Mouse (Mus musculus) MEL (cell line): Measurements from ENCODE around the gene Dis3l2. TPM values are rescaled to one million over a fixed set of nuclear protein-coding genes. Genes with fewer than 3 reads are reported as not detected.
A peak's percentile ranks its signal among the peaks of the same experiment; 100 is the strongest.

Experiments used
- DNase-seq: peaks from one replicate; pipeline ENCODE4 v3.0.0; 2011; ENCODE audit warnings: low read depth, low spot score
- H3K27ac ChIP-seq: 2 replicates; pipeline ENCODE4 v1.5.1; 2012; ENCODE audit warnings: low read depth, mild to moderate bottlenecking, control low read depth, low read length, moderate library complexity; ENCODE audit not compliant: control insufficient read depth
- H3K27me3 ChIP-seq, 2 experiments: fragments of 150-350 bp in 1 of 2; sonication (generic) in 1 of 2; 2 replicates each; pipeline ENCODE4 v1.6.1; 2012; ENCODE audit warnings: low read length in 2 of 2, mild to moderate bottlenecking in 2 of 2, improper control_type of control experiment in 1 of 2, moderate library complexity in 1 of 2; ENCODE audit not compliant: insufficient read depth in 2 of 2, control insufficient read depth in 1 of 2
- H3K36me3 ChIP-seq, 2 experiments: 2 replicates each; pipeline ENCODE4 v1.6.1; 2012 to 2014; ENCODE audit warnings: low read length in 2 of 2, improper control_type of control experiment in 1 of 2, inconsistent platforms in 1 of 2, mild to moderate bottlenecking in 1 of 2; ENCODE audit not compliant: insufficient read depth in 2 of 2, control insufficient read depth in 1 of 2
- H3K4me1 ChIP-seq, 2 experiments: fragments of 150-350 bp in 1 of 2; sonication (generic) in 1 of 2; 2 replicates each; pipeline ENCODE4 v1.6.1; 2012; ENCODE audit warnings: low read length in 2 of 2, improper control_type of control experiment in 1 of 2, mild to moderate bottlenecking in 1 of 2; ENCODE audit not compliant: insufficient read depth in 2 of 2, control insufficient read depth in 1 of 2
- H3K4me3 ChIP-seq, 2 experiments: fragments of 150-350 bp in 1 of 2; sonication (generic) in 1 of 2; 2 replicates each; pipeline ENCODE4 v1.5.1; 2012; ENCODE audit warnings: low read depth in 2 of 2, low read length in 2 of 2, mild to moderate bottlenecking in 2 of 2, moderate library complexity in 2 of 2, control low read depth in 1 of 2, improper control_type of control experiment in 1 of 2; ENCODE audit not compliant: control insufficient read depth in 1 of 2, insufficient read depth in 1 of 2
- H3K79me2 ChIP-seq: 2 replicates; pipeline ENCODE4 v1.6.1; 2012; ENCODE audit warnings: mild to moderate bottlenecking, low read length, moderate library complexity; ENCODE audit not compliant: control insufficient read depth, poor library complexity, insufficient read depth
- H3K9ac ChIP-seq: 2 replicates; pipeline ENCODE4 v1.6.1; 2012; ENCODE audit warnings: low read depth, mild to moderate bottlenecking, control low read depth, low read length, moderate library complexity; ENCODE audit not compliant: control insufficient read depth, poor library complexity, severe bottlenecking
- H3K9me3 ChIP-seq: fragments of 150-350 bp; sonication (generic); replicated peaks from 2 replicates; pipeline ENCODE4 v1.6.1; 2012; ENCODE audit warnings: mild to moderate bottlenecking, low read length, improper control_type of control experiment, moderate library complexity; ENCODE audit not compliant: insufficient read depth
- BHLHE40 ChIP-seq: IDR thresholded peaks from 2 replicates; pipeline ENCODE4 v1.6.1; 2012; ENCODE audit warnings: low read depth, mild to moderate bottlenecking, inconsistent platforms, low read length, improper control_type of control experiment, borderline replicate concordance
- CHD2 ChIP-seq: IDR thresholded peaks from 2 replicates; pipeline ENCODE4 v1.6.1; 2011; ENCODE audit warnings: low read length, improper control_type of control experiment
- CTCF ChIP-seq, 3 experiments: IDR thresholded peaks in 2 of 3; conservative IDR thresholded peaks in 1 of 3; 2 replicates each; pipeline ENCODE4 v1.5.1; 2011 to 2012; ENCODE audit warnings: low read length in 3 of 3, low read depth in 2 of 3, mild to moderate bottlenecking in 2 of 3, improper control_type of control experiment in 1 of 3, inconsistent platforms in 1 of 3, mixed read lengths in 1 of 3, moderate library complexity in 1 of 3; ENCODE audit not compliant: control insufficient read depth in 1 of 3, insufficient read depth in 1 of 3, poor library complexity in 1 of 3, severe bottlenecking in 1 of 3
- E2F4 ChIP-seq: IDR thresholded peaks from 2 replicates; pipeline ENCODE4 v1.6.1; 2011; ENCODE audit warnings: low read depth, low read length, improper control_type of control experiment, borderline replicate concordance
- ELF1 ChIP-seq: IDR thresholded peaks from 2 replicates; pipeline ENCODE4 v1.6.1; 2014; ENCODE audit warnings: low read depth, mild to moderate bottlenecking, inconsistent platforms, low read length, improper control_type of control experiment, moderate library complexity
- EP300 ChIP-seq, 2 experiments: IDR thresholded peaks; 2 replicates each; pipeline ENCODE4 v1.6.1; 2011; ENCODE audit warnings: improper control_type of control experiment in 2 of 2, low read length in 2 of 2, low read depth in 1 of 2, mild to moderate bottlenecking in 1 of 2
- GABPA ChIP-seq: IDR thresholded peaks from 2 replicates; pipeline ENCODE4 v1.6.1; 2012; ENCODE audit warnings: low read depth, mild to moderate bottlenecking, inconsistent platforms, low read length, improper control_type of control experiment, moderate library complexity
- GATA1 ChIP-seq: IDR thresholded peaks from 2 replicates; pipeline ENCODE4 v1.6.1; 2011; ENCODE audit warnings: low read depth, low read length, improper control_type of control experiment
- HCFC1 ChIP-seq: IDR thresholded peaks from 2 replicates; pipeline ENCODE4 v1.6.1; 2012; ENCODE audit warnings: low read depth, mild to moderate bottlenecking, inconsistent platforms, low read length, improper control_type of control experiment, moderate library complexity
- JUND ChIP-seq: IDR thresholded peaks from 2 replicates; pipeline ENCODE4 v1.6.1; 2011; ENCODE audit warnings: low read depth, mild to moderate bottlenecking, improper control_type of control experiment, low read length
- KAT2A ChIP-seq: conservative IDR thresholded peaks from 2 replicates; pipeline ENCODE4 v1.6.1; 2012; ENCODE audit warnings: low read depth, low read length, improper control_type of control experiment, inconsistent platforms
- MAFK ChIP-seq: IDR thresholded peaks from 2 replicates; pipeline ENCODE4 v1.6.1; 2011; ENCODE audit warnings: low read depth, mild to moderate bottlenecking, low read length, improper control_type of control experiment, borderline replicate concordance
- MAX ChIP-seq: IDR thresholded peaks from 2 replicates; pipeline ENCODE4 v1.6.1; 2011; ENCODE audit warnings: low read length, improper control_type of control experiment
- MAZ ChIP-seq: IDR thresholded peaks from 2 replicates; pipeline ENCODE4 v1.6.1; 2012; ENCODE audit warnings: low read depth, mild to moderate bottlenecking, inconsistent platforms, low read length, improper control_type of control experiment
- MEF2A ChIP-seq: IDR thresholded peaks from 2 replicates; pipeline ENCODE4 v1.6.1; 2014; ENCODE audit warnings: low read depth, mild to moderate bottlenecking, inconsistent platforms, low read length, improper control_type of control experiment; ENCODE audit not compliant: poor library complexity, insufficient replicate concordance, severe bottlenecking; ENCODE audit errors: extremely low read depth
- MXI1 ChIP-seq: IDR thresholded peaks from 2 replicates; pipeline ENCODE4 v1.6.1; 2011; ENCODE audit warnings: mild to moderate bottlenecking, low read depth, low read length, improper control_type of control experiment
- MYB ChIP-seq: IDR thresholded peaks from 2 replicates; pipeline ENCODE4 v1.6.1; 2011; ENCODE audit warnings: mild to moderate bottlenecking, low read depth, low read length, improper control_type of control experiment
- MYC ChIP-seq: IDR thresholded peaks from 2 replicates; pipeline ENCODE4 v1.6.1; 2011; ENCODE audit warnings: low read depth, mild to moderate bottlenecking, low read length, improper control_type of control experiment, moderate library complexity
- NELFE ChIP-seq: IDR thresholded peaks from 2 replicates; pipeline ENCODE4 v1.6.1; 2011; ENCODE audit warnings: low read depth, low read length, improper control_type of control experiment
- NRF1 ChIP-seq: IDR thresholded peaks from 2 replicates; pipeline ENCODE4 v1.6.1; 2014; ENCODE audit warnings: low read depth, mild to moderate bottlenecking, inconsistent platforms, low read length, improper control_type of control experiment, moderate library complexity; ENCODE audit not compliant: poor library complexity, insufficient read depth, severe bottlenecking
- POLR2A ChIP-seq, 2 experiments: IDR thresholded peaks; 2 replicates each; pipeline ENCODE4 v1.6.1; 2011 to 2012; ENCODE audit warnings: low read length in 2 of 2, mild to moderate bottlenecking in 2 of 2, control low read depth in 1 of 2, improper control_type of control experiment in 1 of 2, low read depth in 1 of 2, moderate library complexity in 1 of 2; ENCODE audit not compliant: control insufficient read depth in 1 of 2, insufficient read depth in 1 of 2, poor library complexity in 1 of 2
- POLR2AphosphoS2 ChIP-seq: IDR thresholded peaks from 2 replicates; pipeline ENCODE4 v1.6.1; 2011; ENCODE audit warnings: low read length, improper control_type of control experiment
- POLR2AphosphoS5 ChIP-seq: IDR thresholded peaks from 2 replicates; pipeline ENCODE4 v1.6.1; 2012; ENCODE audit warnings: low read depth, borderline replicate concordance, mild to moderate bottlenecking, inconsistent platforms, low read length, moderate library complexity, mixed read lengths
- RAD21 ChIP-seq: IDR thresholded peaks from 2 replicates; pipeline ENCODE4 v1.6.1; 2011; ENCODE audit warnings: mild to moderate bottlenecking, low read depth, low read length, improper control_type of control experiment
- RCOR1 ChIP-seq: IDR thresholded peaks from 2 replicates; pipeline ENCODE4 v1.6.1; 2012; ENCODE audit warnings: low read depth, mild to moderate bottlenecking, inconsistent platforms, low read length, improper control_type of control experiment
- SIN3A ChIP-seq: IDR thresholded peaks from 2 replicates; pipeline ENCODE4 v1.6.1; 2012; ENCODE audit warnings: low read length, improper control_type of control experiment, inconsistent platforms
- TAL1 ChIP-seq: IDR thresholded peaks from 2 replicates; pipeline ENCODE4 v1.6.1; 2012; ENCODE audit warnings: mild to moderate bottlenecking, inconsistent platforms, low read length, moderate library complexity, mixed read lengths
- TCF12 ChIP-seq: IDR thresholded peaks from 2 replicates; pipeline ENCODE4 v1.6.1; 2014; ENCODE audit warnings: low read depth, mild to moderate bottlenecking, inconsistent platforms, low read length, improper control_type of control experiment, moderate library complexity
- UBTF ChIP-seq: IDR thresholded peaks from 2 replicates; pipeline ENCODE4 v1.6.1; 2012; ENCODE audit warnings: low read depth, mild to moderate bottlenecking, inconsistent platforms, low read length, improper control_type of control experiment, moderate library complexity, borderline replicate concordance; ENCODE audit not compliant: insufficient read depth
- USF1 ChIP-seq: IDR thresholded peaks from 2 replicates; pipeline ENCODE4 v1.6.1; 2014; ENCODE audit warnings: low read depth, mild to moderate bottlenecking, inconsistent platforms, low read length, improper control_type of control experiment, moderate library complexity
- USF2 ChIP-seq, 2 experiments: IDR thresholded peaks; 2 replicates each; pipeline ENCODE4 v1.6.1; 2011 to 2012; ENCODE audit warnings: improper control_type of control experiment in 2 of 2, low read length in 2 of 2, borderline replicate concordance in 1 of 2, inconsistent platforms in 1 of 2, low read depth in 1 of 2, mild to moderate bottlenecking in 1 of 2; ENCODE audit not compliant: insufficient read depth in 1 of 2
- ZC3H11A ChIP-seq: IDR thresholded peaks from 2 replicates; pipeline ENCODE4 v1.6.1; 2012; ENCODE audit warnings: low read depth, mild to moderate bottlenecking, inconsistent platforms, low read length, improper control_type of control experiment
- ZKSCAN1 ChIP-seq: IDR thresholded peaks from 2 replicates; pipeline ENCODE4 v1.6.1; 2012; ENCODE audit warnings: low read depth, mild to moderate bottlenecking, inconsistent platforms, low read length, improper control_type of control experiment, moderate library complexity
- ZMIZ1 ChIP-seq: IDR thresholded peaks from 2 replicates; pipeline ENCODE4 v1.6.1; 2012; ENCODE audit warnings: low read depth, mild to moderate bottlenecking, inconsistent platforms, low read length, improper control_type of control experiment, moderate library complexity
- ZNF384 ChIP-seq: IDR thresholded peaks from 2 replicates; pipeline ENCODE4 v1.6.1; 2012; ENCODE audit warnings: low read depth, mild to moderate bottlenecking, inconsistent platforms, low read length, improper control_type of control experiment
- polyA plus RNA-seq, 2 experiments: library from polyadenylated mRNA; stranded (reverse) in 1 of 2; unstranded in 1 of 2; fragments of >175 nt in 1 of 2; fragments of >200 nt in 1 of 2; gene quantifications; 2 replicates each; pipeline versions ENCODE4 v1.2.1 to v1.2.4; 2012; ENCODE audit warnings: low replicate concordance in 2 of 2, low read depth in 1 of 2; ENCODE audit not compliant: insufficient read length in 2 of 2, insufficient read depth in 1 of 2, missing spikeins in 1 of 2
- total RNA-seq: library from RNA; depleted of rRNA; stranded (reverse); fragments of 300-350 nt; gene quantifications from 2 replicates; pipeline ENCODE4 v1.2.3, GENCODE M21; 2012; rRNA removed

Gene Dis3l2
- total RNA-seq (17.3 and 17.9 TPM in 2 replicates), polyA plus RNA-seq (10 to 100 TPM in 1 of 2 experiments, not detected in 1; 16.9 TPM)

DNA sequence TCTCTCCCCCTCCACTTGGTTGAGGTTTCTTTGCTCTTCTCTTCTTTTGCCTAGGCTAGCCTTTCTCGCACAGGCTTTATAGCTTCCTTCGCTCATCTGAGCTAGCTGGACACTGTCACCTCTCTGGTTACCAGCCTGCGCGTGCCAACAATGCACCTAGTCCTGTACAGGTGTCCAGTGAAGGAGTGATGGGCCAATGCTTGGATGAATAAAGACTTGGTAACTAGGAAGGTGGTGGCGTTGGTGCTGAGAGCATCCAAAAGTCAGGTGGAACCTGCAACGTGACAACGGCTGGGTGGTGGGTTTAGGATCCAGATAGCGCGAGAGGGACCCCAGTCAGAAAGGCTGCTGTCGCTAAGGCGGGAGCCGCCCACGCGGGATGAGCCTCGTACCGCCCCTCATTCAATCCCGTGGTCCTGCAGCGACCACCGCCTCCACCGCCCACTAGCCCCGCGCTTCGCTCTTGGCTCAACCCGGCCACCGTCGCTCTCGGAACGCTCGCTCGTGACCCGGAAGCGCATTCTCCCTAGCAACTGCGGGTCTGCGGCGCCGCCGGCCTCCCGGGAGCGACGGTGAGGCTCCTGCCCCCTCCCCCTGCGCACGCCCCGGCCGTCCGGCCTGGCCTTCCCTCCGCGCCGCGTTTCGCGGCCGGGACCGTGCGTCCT is at the start of gene Dis3l2:
Dis3l2 (plus strand) TSS at position 509 of the 665 bp plus-strand sequence.
- H3K27ac ChIP-seq = peak within 1 kb of the TSS; percentile 56
- H3K4me1 ChIP-seq = peaks cover 17 to 21% of the 10 kb centered on the region in 2 experiments
- peak; percentile 84 for DNase-seq
- TF ChIP-seq E2F4 (no peak), TAL1 (no peak), CTCF (IDR thresholded peaks at IDR 0.05 in 2 of 3, conservative IDR thresholded peaks at IDR 0.05 in 1 of 3; ENCODE audit: control insufficient read depth in 1 of 3, insufficient read depth in 1 of 3, low read depth in 2 of 3, low read length in 3 of 3, poor library complexity in 1 of 3, severe bottlenecking in 1 of 3) (no peak), MYB (peak; percentile 68), MAX (peak; percentile 22), ELF1 (peak; percentile 89), JUND (no peak), NRF1 (peak; percentile 54; the same call in 1 of the 2 replicates), KAT2A (no peak; the same call in 1 of the 2 replicates), ZNF384 (no peak), POLR2AphosphoS2 (no peak), USF2 (IDR thresholded peaks at IDR 0.05; ENCODE audit: borderline replicate concordance in 1 of 2, insufficient read depth in 1 of 2, low read depth in 1 of 2, low read length in 2 of 2) (no peak), POLR2AphosphoS5 (no peak), MYC (peak; percentile 63), ZC3H11A (no peak), NELFE (peak; percentile 60), MEF2A (no peak), BHLHE40 (peak; percentile 55; the same call in 1 of the 2 replicates), RAD21 (no peak), CHD2 (no peak), MAFK (no peak), MAZ (peak; percentile 82; the same call in 1 of the 2 replicates), POLR2A (IDR thresholded peaks at IDR 0.05; ENCODE audit: control insufficient read depth in 1 of 2, insufficient read depth in 1 of 2, low read depth in 1 of 2, low read length in 2 of 2, poor library complexity in 1 of 2) (peak in 1 of 2 experiments; percentile 71; a peak in 2 of 4 replicates), GABPA (no peak), UBTF (no peak), SIN3A (peak; percentile 90), ZKSCAN1 (no peak), MXI1 (peak; percentile 71; the same call in 1 of the 2 replicates), HCFC1 (peak; percentile 90), ZMIZ1 (no peak), RCOR1 (no peak), USF1 (peak; percentile 70), GATA1 (no peak), EP300 (IDR thresholded peaks at IDR 0.05; ENCODE audit: low read depth in 1 of 2, low read length in 2 of 2) (no peak), TCF12 (no peak)

More for the DNA sequence above, at the start of gene Dis3l2:
- no peaks in the 10 kb centered on the region for H3K9me3 ChIP-seq
- H3K4me3 ChIP-seq = peak within 1 kb of the TSS; percentile 88 to 92
- H3K36me3 ChIP-seq = peaks cover 0 to 16% of the 10 kb centered on the region in 2 experiments; a peak in 2 of 4 replicates
- no peaks in the 10 kb centered on the region for H3K27me3 ChIP-seq
- H3K9ac ChIP-seq = peak within 1 kb of the TSS; percentile 98
- peaks cover 12% of the 10 kb centered on the region for H3K79me2 ChIP-seq
